Mouse (Mus musculus): ENCODE results near the gene Clmn. TPM values are rescaled to one million over a fixed set of nuclear protein-coding genes. Genes with fewer than 3 reads are reported as not detected.
"Not testable (repeated sequence)": the region's sequence is repeated elsewhere in the genome, so short reads cannot be mapped to it uniquely, and the experiment has no call there.

Clmn gene
- total RNA-seq, 2 experiments from 2014 or later: 2.3 to 2.5 TPM

- intact Hi-C loops (cut with DNase I; ENCODE audit: low total_unique reads): no loop called here
- DNase-seq: no peak
These were observed 19.9 kb downstream of the Clmn start for GRCm38 (mm10) chr12:104844989-104845388.

- intact Hi-C loops (cut with DNase I; ENCODE audit: low total_unique reads): no loop called here
- DNase-seq: no peak
These were observed 20.6 kb downstream of the Clmn start for GRCm38 (mm10) chr12:104844279-104844678.

GRCm38 (mm10) chr12:104841256-104841655, 23.6 kb downstream of the Clmn start:
- DNase-seq: no peak
- intact Hi-C loops (cut with DNase I; ENCODE audit: low total_unique reads): no loop called here

- DNase-seq: no peak
These were observed 25.9 kb downstream of the Clmn start for GRCm38 (mm10) chr12:104838987-104839386.

GRCm38 (mm10) chr12:104838462-104838861, 26.4 kb downstream of the Clmn start:
- no peak for DNase-seq
- intact Hi-C loops (cut with DNase I; ENCODE audit: low total_unique reads): loop anchor here (5.0 kb wide), 1 partner anchor 99 kb away; no protein-coding TSS in a partner anchor

More at GRCm38 (mm10) chr12:104838987-104839386, 25.9 kb downstream of the Clmn start:
- intact Hi-C loops (cut with DNase I; ENCODE audit: low total_unique reads): loop anchor here (5.0 kb wide), 1 partner anchor 98 kb away; no protein-coding TSS in a partner anchor

GRCm38 (mm10) chr12:104837957-104838401, 26.9 kb downstream of the Clmn start:
- DNase-seq: no peak
- intact Hi-C loops (cut with DNase I; ENCODE audit: low total_unique reads): loop anchor here (5.0 kb wide), 1 partner anchor 99 kb away; no protein-coding TSS in a partner anchor

- DNase-seq: peak; percentile 49
- intact Hi-C loops (cut with DNase I; ENCODE audit: low total_unique reads): loop anchor here (5.0 kb wide), 1 partner anchor 100 kb away; no protein-coding TSS in a partner anchor
These were observed 27.6 kb downstream of the Clmn start for GRCm38 (mm10) chr12:104837111-104837837.

- intact Hi-C loops (cut with DNase I; ENCODE audit: low total_unique reads): loop anchor here (5.0 kb wide), 1 partner anchor 101 kb away; no protein-coding TSS in a partner anchor
- DNase-seq: no peak
These were observed 28.6 kb downstream of the Clmn start for GRCm38 (mm10) chr12:104836230-104836629.

GRCm38 (mm10) chr12:104835369-104836094, 29.3 kb downstream of the Clmn start:
- intact Hi-C loops (cut with DNase I; ENCODE audit: low total_unique reads): loop anchor here (5.0 kb wide), 1 partner anchor 102 kb away; no protein-coding TSS in a partner anchor
- no peak for DNase-seq

GRCm38 (mm10) chr12:104834772-104835171, 30.1 kb downstream of the Clmn start:
- intact Hi-C loops (cut with DNase I; ENCODE audit: low total_unique reads): loop anchor here (5.0 kb wide), 1 partner anchor 103 kb away; no protein-coding TSS in a partner anchor

GRCm38 (mm10) chr12:104830666-104831435, 34.0 kb downstream of the Clmn start:
- intact Hi-C loops (cut with DNase I; ENCODE audit: low total_unique reads): no loop called here
- no peak for DNase-seq

More at GRCm38 (mm10) chr12:104834772-104835171, 30.1 kb downstream of the Clmn start:
- no peak for DNase-seq

GRCm38 (mm10) chr12:104830283-104830639, 34.6 kb downstream of the Clmn start:
- intact Hi-C loops (cut with DNase I; ENCODE audit: low total_unique reads): no loop called here
- no peak for DNase-seq

- intact Hi-C loops (cut with DNase I; ENCODE audit: low total_unique reads): no loop called here
These were observed 35.1 kb downstream of the Clmn start for GRCm38 (mm10) chr12:104829596-104830282.

GRCm38 (mm10) chr12:104828986-104829385, 35.9 kb downstream of the Clmn start:
- intact Hi-C loops (cut with DNase I; ENCODE audit: low total_unique reads); DNase-seq: not testable (repeated sequence)

More at GRCm38 (mm10) chr12:104829596-104830282, 35.1 kb downstream of the Clmn start:
- peak; percentile 56 for DNase-seq

- no peak for DNase-seq
- intact Hi-C loops (cut with DNase I; ENCODE audit: low total_unique reads): no loop called here
These were observed 37.2 kb downstream of the Clmn start for GRCm38 (mm10) chr12:104827721-104828120.

- DNase-seq: no peak
- intact Hi-C loops (cut with DNase I; ENCODE audit: low total_unique reads): no loop called here
These were observed 40.0 kb downstream of the Clmn start for GRCm38 (mm10) chr12:104824907-104825267.

- intact Hi-C loops (cut with DNase I; ENCODE audit: low total_unique reads): no loop called here
- DNase-seq: peak; percentile 69
These were observed 40.5 kb downstream of the Clmn start for GRCm38 (mm10) chr12:104824244-104824906.

GRCm38 (mm10) chr12:104823722-104824121, 41.2 kb downstream of the Clmn start:
- intact Hi-C loops (cut with DNase I; ENCODE audit: low total_unique reads): no loop called here
- no peak for DNase-seq
